Mouse (Mus musculus): Measurements from ENCODE around the gene Gm37240. TPM values are rescaled to one million over a fixed set of nuclear protein-coding genes. Genes with fewer than 3 reads are reported as not detected.

The Gm37240 gene
- total and polyA plus RNA-seq, 2 experiments from 2014 or later: 0.43 to 1.9 TPM

DNA sequence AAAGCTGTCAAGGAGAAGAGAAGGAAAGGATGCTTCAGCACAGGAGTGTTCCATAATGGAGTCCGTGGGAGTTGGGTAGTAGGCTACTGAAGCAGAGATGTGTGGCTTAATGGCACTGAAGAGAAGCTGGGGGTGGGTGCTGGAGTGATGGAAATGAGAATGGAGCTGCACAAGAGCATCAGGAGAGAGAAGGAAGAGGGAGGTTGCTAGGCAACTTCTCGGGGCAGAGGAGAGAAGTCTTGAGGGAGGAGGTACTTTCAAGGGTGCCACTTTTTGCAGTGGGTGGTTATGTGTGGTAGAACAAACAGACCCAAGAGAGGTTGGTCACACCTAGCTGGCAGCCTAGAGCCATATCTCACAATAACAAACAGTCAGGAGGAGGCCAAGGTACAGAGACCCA is 496.2 kb downstream of the Gm37240 start:
- Histone ChIP-seq H3K4me2 (ENCODE audit: low read depth, low read length, poor library complexity, severe bottlenecking) (no peak overlapping the region), H3K9me3 (ENCODE audit: low read length) (no peaks in the 10 kb centered on the region), H3K9ac (replicated peaks; ENCODE audit: low read length, poor library complexity, severe bottlenecking) (no peak overlapping the region), H3K4me3 (ENCODE audit: low read depth, low read length) (no peak overlapping the region), H3K36me3 (ENCODE audit: insufficient read depth, low read length) (no peaks in the 10 kb centered on the region), H3K27ac (ENCODE audit: low read depth, low read length) (no peak overlapping the region), H3K4me1 (ENCODE audit: insufficient read depth, low read length) (no peaks in the 10 kb centered on the region), H3K27me3 (ENCODE audit: insufficient read depth, low read length) (no peaks in the 10 kb centered on the region)
- DNase-seq (ENCODE audit: low spot score) (no peak), ATAC-seq (ENCODE audit: low FRiP score) (no peak)
- 78% methylated on average over 2 of the region's 2 CpGs for WGBS
- no peak for TF ChIP-seq CTCF (IDR thresholded peaks at IDR 0.05)

DNA sequence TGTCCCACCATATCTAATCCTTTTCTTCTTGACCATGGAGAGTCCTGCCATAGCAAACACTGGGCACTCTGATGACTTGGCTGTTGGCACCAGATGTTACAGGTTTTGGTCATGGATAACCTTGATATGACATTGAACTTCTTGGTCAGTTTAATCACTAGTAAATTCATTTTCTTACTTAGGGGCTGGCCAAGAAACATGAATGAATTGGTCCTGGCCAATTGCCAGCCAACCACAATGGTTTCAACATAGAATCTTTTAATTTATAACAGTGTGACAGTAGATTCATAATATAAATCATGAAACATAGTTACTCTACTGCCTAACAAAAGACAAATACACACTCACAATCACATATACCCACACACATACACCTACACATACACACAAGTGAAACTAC is 501.9 kb downstream of the Gm37240 start:
- no peak for ATAC-seq (ENCODE audit: low FRiP score)
- H3K36me3 ChIP-seq (ENCODE audit: insufficient read depth, low read length): no peaks in the 10 kb centered on the region
- no peak for TF ChIP-seq CTCF (IDR thresholded peaks at IDR 0.05)
- H3K9ac ChIP-seq (replicated peaks; ENCODE audit: low read length, poor library complexity, severe bottlenecking): no peak overlapping the region
- no peaks in the 10 kb centered on the region for H3K27me3 ChIP-seq (ENCODE audit: insufficient read depth, low read length)
- H3K4me1 ChIP-seq (ENCODE audit: insufficient read depth, low read length): no peaks in the 10 kb centered on the region
- no peak overlapping the region for H3K27ac ChIP-seq (ENCODE audit: low read depth, low read length)
- no peak for DNase-seq (ENCODE audit: low spot score)
- no peaks in the 10 kb centered on the region for H3K9me3 ChIP-seq (ENCODE audit: low read length)
- no peak overlapping the region for H3K4me3 ChIP-seq (ENCODE audit: low read depth, low read length)
- no peak overlapping the region for H3K4me2 ChIP-seq (ENCODE audit: low read depth, low read length, poor library complexity, severe bottlenecking)

DNA sequence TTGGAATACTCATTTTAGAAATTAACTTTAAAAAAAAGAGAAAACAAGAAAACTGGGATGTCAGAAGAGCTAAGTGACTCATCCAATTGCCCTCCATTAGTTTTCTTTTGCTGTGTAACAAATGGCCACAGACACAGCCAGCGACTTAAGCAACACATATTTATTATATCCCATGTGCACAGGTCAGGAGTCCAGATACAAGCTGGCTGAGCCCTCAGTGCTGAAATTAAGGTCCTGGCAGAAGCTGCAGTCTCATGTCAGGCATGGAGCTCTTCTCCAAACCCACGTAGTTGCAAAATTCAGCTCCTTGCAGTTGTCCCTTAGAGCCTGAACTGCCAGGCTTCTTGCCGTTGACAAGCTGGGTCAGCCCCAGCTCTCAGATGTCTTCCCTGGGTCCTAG is 504.0 kb downstream of the Gm37240 start:
- no peaks in the 10 kb centered on the region for H3K36me3 ChIP-seq (ENCODE audit: insufficient read depth, low read length)
- H3K4me2 ChIP-seq (ENCODE audit: low read depth, low read length, poor library complexity, severe bottlenecking): no peak overlapping the region
- no peak for TF ChIP-seq CTCF (IDR thresholded peaks at IDR 0.05)
- DNase-seq (ENCODE audit: low spot score): no peak
- 88% methylated on average over 3 of the region's 3 CpGs for WGBS
- no peaks in the 10 kb centered on the region for H3K4me1 ChIP-seq (ENCODE audit: insufficient read depth, low read length)
- H3K9ac ChIP-seq (replicated peaks; ENCODE audit: low read length, poor library complexity, severe bottlenecking): no peak overlapping the region
- no peaks in the 10 kb centered on the region for H3K27me3 ChIP-seq (ENCODE audit: insufficient read depth, low read length)
- no peak for ATAC-seq (ENCODE audit: low FRiP score)
- no peak overlapping the region for H3K27ac ChIP-seq (ENCODE audit: low read depth, low read length)
- H3K9me3 ChIP-seq (ENCODE audit: low read length): no peaks in the 10 kb centered on the region
- H3K4me3 ChIP-seq (ENCODE audit: low read depth, low read length): no peak overlapping the region

- DNase-seq (ENCODE audit: low spot score): peak; percentile 25
- H3K4me1 ChIP-seq (ENCODE audit: insufficient read depth, low read length): 0 out of 2 replicates have a peak, but pooled peaks cover 3% of the 10 kb centered on the region
- H3K27ac ChIP-seq (ENCODE audit: low read depth, low read length): no peak overlapping the region
- no peak overlapping the region for H3K4me3 ChIP-seq (ENCODE audit: low read depth, low read length)
- TF ChIP-seq CTCF (IDR thresholded peaks at IDR 0.05): no peak
- H3K9me3 ChIP-seq (ENCODE audit: low read length): no peaks in the 10 kb centered on the region
- no peak for ATAC-seq (ENCODE audit: low FRiP score)
- H3K36me3 ChIP-seq (ENCODE audit: insufficient read depth, low read length): no peaks in the 10 kb centered on the region
- no peak overlapping the region for H3K9ac ChIP-seq (replicated peaks; ENCODE audit: low read length, poor library complexity, severe bottlenecking)
- no peaks in the 10 kb centered on the region for H3K27me3 ChIP-seq (ENCODE audit: insufficient read depth, low read length)
- H3K4me2 ChIP-seq (ENCODE audit: low read depth, low read length, poor library complexity, severe bottlenecking): no peak overlapping the region
- 52% methylated on average over 16 of the region's 16 CpGs for WGBS
Observed at GRCm38 (mm10) chr3:85378703-85379395, 508.5 kb downstream of the Gm37240 start.

DNA sequence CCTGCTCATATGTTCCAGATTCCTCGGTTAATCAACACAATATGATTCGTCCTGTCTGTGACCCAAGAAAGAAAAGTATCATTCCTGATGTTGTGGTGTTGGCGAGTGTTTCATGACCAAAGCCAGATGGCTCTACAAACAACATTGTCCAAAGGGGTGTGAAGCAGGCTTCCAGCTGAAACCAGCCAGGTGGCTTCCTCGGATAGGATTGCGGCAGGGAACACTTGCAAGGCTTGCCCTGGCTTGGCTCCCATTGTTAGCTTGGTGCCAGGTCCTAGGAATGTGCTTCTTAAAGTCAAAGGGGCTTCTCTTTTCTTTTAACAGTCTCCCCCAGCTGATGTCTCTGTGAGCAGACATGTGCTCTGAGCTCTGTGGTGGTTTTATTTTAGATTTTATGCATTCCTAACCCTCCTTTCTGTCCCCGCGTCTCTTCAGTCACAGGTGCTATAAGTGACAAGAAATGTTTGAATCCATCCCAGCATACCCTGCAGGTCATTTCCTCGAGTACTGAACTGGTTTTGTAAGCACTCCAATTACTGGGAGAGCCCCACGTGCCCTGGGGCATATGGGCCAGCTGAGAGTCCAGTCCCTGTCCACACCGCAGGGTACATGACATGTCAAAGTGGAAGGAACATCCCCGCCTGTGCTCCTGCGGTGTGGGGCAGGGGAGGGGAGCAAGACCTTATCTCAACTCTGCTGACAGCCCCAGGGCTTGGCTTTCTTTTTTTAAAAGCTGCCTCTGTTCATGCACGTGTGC is 509.2 kb downstream of the Gm37240 start:
- 0 out of 2 replicates have a peak, but pooled peaks cover 3% of the 10 kb centered on the region for H3K4me1 ChIP-seq (ENCODE audit: insufficient read depth, low read length)
- no peak overlapping the region for H3K27ac ChIP-seq (ENCODE audit: low read depth, low read length)
- no peak for ATAC-seq (ENCODE audit: low FRiP score)
- H3K36me3 ChIP-seq (ENCODE audit: insufficient read depth, low read length): no peaks in the 10 kb centered on the region
- DNase-seq (ENCODE audit: low spot score): peak; percentile 12
- 56% methylated on average over 13 of the region's 13 CpGs for WGBS
- H3K9ac ChIP-seq (replicated peaks; ENCODE audit: low read length, poor library complexity, severe bottlenecking): no peak overlapping the region
- no peak overlapping the region for H3K4me2 ChIP-seq (ENCODE audit: low read depth, low read length, poor library complexity, severe bottlenecking)
- no peaks in the 10 kb centered on the region for H3K27me3 ChIP-seq (ENCODE audit: insufficient read depth, low read length)
- H3K9me3 ChIP-seq (ENCODE audit: low read length): no peaks in the 10 kb centered on the region
- no peak overlapping the region for H3K4me3 ChIP-seq (ENCODE audit: low read depth, low read length)
- TF ChIP-seq CTCF (IDR thresholded peaks at IDR 0.05): no peak

- ATAC-seq (ENCODE audit: low FRiP score) (no peak), DNase-seq (ENCODE audit: low spot score) (no peak)
- H3K36me3 ChIP-seq (ENCODE audit: insufficient read depth, low read length): no peaks in the 10 kb centered on the region
- H3K4me1 ChIP-seq (ENCODE audit: insufficient read depth, low read length): 0 out of 2 replicates have a peak, but pooled peaks cover 3% of the 10 kb centered on the region
- WGBS: 78% methylated on average over 3 of the region's 3 CpGs
- no peaks in the 10 kb centered on the region for H3K27me3 ChIP-seq (ENCODE audit: insufficient read depth, low read length)
- no peak overlapping the region for H3K9ac ChIP-seq (replicated peaks; ENCODE audit: low read length, poor library complexity, severe bottlenecking)
- H3K4me3 ChIP-seq (ENCODE audit: low read depth, low read length): no peak overlapping the region
- TF ChIP-seq CTCF (IDR thresholded peaks at IDR 0.05): no peak
- no peaks in the 10 kb centered on the region for H3K9me3 ChIP-seq (ENCODE audit: low read length)
- no peak overlapping the region for H3K4me2 ChIP-seq (ENCODE audit: low read depth, low read length, poor library complexity, severe bottlenecking)
- H3K27ac ChIP-seq (ENCODE audit: low read depth, low read length): no peak overlapping the region
Observed at GRCm38 (mm10) chr3:85377505-85377904, 509.8 kb downstream of the Gm37240 start.

Measured in midbrain, postnatal 0 days (tissue).